Mouse (Mus musculus) erythroblast, adult 5-6 weeks (primary cell): ENCODE data around the gene Rslcan18. TPM values are rescaled to one million over a fixed set of nuclear protein-coding genes. Genes with fewer than 3 reads are reported as not detected.

Experiments used
- total RNA-seq, 2 experiments: library from RNA; stranded (forward) in 1 of 2; stranded (reverse) in 1 of 2; fragments of 150-400 nt in 1 of 2; fragments of 200-764, 138-1000 nt in 1 of 2; gene quantifications; 2 replicates each; pipeline versions ENCODE4 v1.2.3 to v1.2.4; 2015 to 2017; ENCODE audit warnings: low replicate concordance in 2 of 2

Rslcan18 gene
- total RNA-seq, 2 experiments from 2014 or later = 0.51 to 0.96 TPM

Other genes starting within 250 kb of the Rslcan18 start
- 0.38 TPM in 1 of 2 replicates, not detected in the other for gene Gm10767, start 211.3 kb downstream of the Rslcan18 start, total RNA-seq (2015; ENCODE audit: low replicate concordance)
- gene Gm10767, start 211.3 kb downstream of the Rslcan18 start, total RNA-seq (2017; ENCODE audit: low replicate concordance) = 0.68 TPM in 1 of 2 replicates, not detected in the other
- 0.42 and 3.3 TPM in 2 replicates for gene Zfp712, start 55.1 kb downstream of the Rslcan18 start, total RNA-seq (2015; ENCODE audit: low replicate concordance)
- 1.0 and 2.1 TPM in 2 replicates for gene Zfp712, start 55.1 kb downstream of the Rslcan18 start, total RNA-seq (2017; ENCODE audit: low replicate concordance)
- not detected in 2 replicates for gene Zfp708, start 18.3 kb downstream of the Rslcan18 start, total RNA-seq (2015; ENCODE audit: low replicate concordance)
- not detected in 2 replicates for gene Zfp708, start 18.3 kb downstream of the Rslcan18 start, total RNA-seq (2017; ENCODE audit: low replicate concordance)
- gene Gm28557, start 7.7 kb downstream of the Rslcan18 start, total RNA-seq (2015; ENCODE audit: low replicate concordance) = 3.1 TPM in 1 of 2 replicates, not detected in the other
- 0.98 TPM in 1 of 2 replicates, not detected in the other for gene Gm28557, start 7.7 kb downstream of the Rslcan18 start, total RNA-seq (2017; ENCODE audit: low replicate concordance)
- 3.8 and 6.0 TPM in 2 replicates for gene Zfp759, start 5.4 kb upstream of the Rslcan18 start, total RNA-seq (2015; ENCODE audit: low replicate concordance)
- gene Zfp759, start 5.4 kb upstream of the Rslcan18 start, total RNA-seq (2017; ENCODE audit: low replicate concordance) = 0.68 and 1.5 TPM in 2 replicates
- 2.3 TPM in 1 of 2 replicates, not detected in the other for gene Rsl1, start 56.9 kb upstream of the Rslcan18 start, total RNA-seq (2015; ENCODE audit: low replicate concordance)
- gene Rsl1, start 56.9 kb upstream of the Rslcan18 start, total RNA-seq (2017; ENCODE audit: low replicate concordance) = 0.60 TPM in 1 of 2 replicates, not detected in the other
- gene Zfp455, start 78.2 kb upstream of the Rslcan18 start, total RNA-seq (2015; ENCODE audit: low replicate concordance) = 1.5 and 3.1 TPM in 2 replicates
- gene Zfp455, start 78.2 kb upstream of the Rslcan18 start, total RNA-seq (2017; ENCODE audit: low replicate concordance) = 1.4 TPM in 1 of 2 replicates, not detected in the other
- gene Zfp458, start 162.2 kb upstream of the Rslcan18 start, total RNA-seq (2015; ENCODE audit: low replicate concordance) = 3.3 TPM in 1 of 2 replicates, not detected in the other
- 2.7 TPM in 1 of 2 replicates, not detected in the other for gene Zfp458, start 162.2 kb upstream of the Rslcan18 start, total RNA-seq (2017; ENCODE audit: low replicate concordance)
- gene Zfp457, start 190.2 kb upstream of the Rslcan18 start, total RNA-seq (2015; ENCODE audit: low replicate concordance) = not detected in 2 replicates
- 0.56 TPM in 1 of 2 replicates, not detected in the other for gene Zfp457, start 190.2 kb upstream of the Rslcan18 start, total RNA-seq (2017; ENCODE audit: low replicate concordance)
- gene Zfp595, start 216.3 kb upstream of the Rslcan18 start, total RNA-seq (2015; ENCODE audit: low replicate concordance) = 4.0 and 5.0 TPM in 2 replicates
- gene Zfp595, start 216.3 kb upstream of the Rslcan18 start, total RNA-seq (2017; ENCODE audit: low replicate concordance) = 2.0 and 7.8 TPM in 2 replicates
- not detected in 2 replicates for gene Gm28044, start 244.3 kb upstream of the Rslcan18 start, total RNA-seq (2015; ENCODE audit: low replicate concordance)
- not detected in 2 replicates for gene Gm28044, start 244.3 kb upstream of the Rslcan18 start, total RNA-seq (2017; ENCODE audit: low replicate concordance)
- gene Zfp953, start 244.3 kb upstream of the Rslcan18 start, total RNA-seq (2015; ENCODE audit: low replicate concordance) = 3.1 and 5.0 TPM in 2 replicates
- gene Zfp953, start 244.3 kb upstream of the Rslcan18 start, total RNA-seq (2017; ENCODE audit: low replicate concordance) = 6.8 and 7.6 TPM in 2 replicates